Mouse (Mus musculus) layer of hippocampus, adult 2 months (tissue): ENCODE data around the gene Hspb6. TPM values are rescaled to one million over a fixed set of nuclear protein-coding genes. Genes with fewer than 3 reads are reported as not detected.
A peak's percentile ranks its signal among the peaks of the same experiment; 100 is the strongest.

Experiments used
- DNase-seq, 2 experiments: peaks; one replicate each; pipeline ENCODE4 v3.0.0; 2022; ENCODE audit warnings: low spot score in 2 of 2
- H3K27ac ChIP-seq: fragments of 200-600 bp; 2 replicates; pipeline ENCODE4 v1.8.1; 2022
- H3K4me3 ChIP-seq: fragments of 200-600 bp; 2 replicates; pipeline ENCODE4 v1.8.1; 2022; ENCODE audit warnings: mild to moderate bottlenecking
- CTCF ChIP-seq: fragments of 200-600 bp; conservative IDR thresholded peaks from 2 replicates; pipeline ENCODE4 v1.8.1; 2022; ENCODE audit warnings: antibody characterized with exemption, mild to moderate bottlenecking, moderate library complexity
- total RNA-seq, 2 experiments: library from RNA; stranded (reverse); gene quantifications; 2 replicates each; pipeline ENCODE4 v1.2.3; 2021

Hspb6 gene
- total RNA-seq, 2 experiments from 2014 or later = 2.7 to 4.8 TPM

DNA sequence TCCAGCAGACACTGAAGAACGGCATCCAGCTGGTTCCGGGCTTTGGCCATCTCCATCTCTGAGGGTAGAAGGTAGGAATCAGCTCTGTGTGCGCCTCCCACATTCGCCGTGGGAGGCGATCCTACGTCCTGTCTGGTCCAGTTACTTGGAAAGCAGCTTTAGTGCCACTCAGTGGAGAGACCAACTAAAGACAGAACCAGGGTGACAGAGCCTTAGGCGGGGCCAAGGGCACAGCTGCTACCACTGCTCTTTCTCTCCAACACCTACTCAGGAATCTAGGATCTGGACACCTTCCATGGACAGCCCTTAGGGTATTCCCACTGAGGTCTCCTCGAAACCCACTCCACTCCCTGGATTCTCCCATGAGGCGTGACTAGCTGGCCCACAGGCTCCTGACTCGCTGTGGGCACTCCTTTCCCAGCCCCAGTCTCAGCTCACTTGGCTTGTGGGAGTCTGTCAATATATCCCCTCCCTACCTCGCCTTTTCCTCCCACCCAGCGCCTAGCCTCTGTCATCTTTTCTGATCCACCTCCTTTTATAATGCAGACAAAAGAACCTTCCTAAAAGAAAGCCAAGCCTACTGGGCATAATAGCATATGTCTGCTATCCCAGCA, 6.0 kb downstream of the Hspb6 start:
- no peak for TF ChIP-seq CTCF
- Histone ChIP-seq H3K27ac (peak overlapping the region; percentile 92), H3K4me3 (peak overlapping the region; percentile 79)
- no peak for DNase-seq

DNA sequence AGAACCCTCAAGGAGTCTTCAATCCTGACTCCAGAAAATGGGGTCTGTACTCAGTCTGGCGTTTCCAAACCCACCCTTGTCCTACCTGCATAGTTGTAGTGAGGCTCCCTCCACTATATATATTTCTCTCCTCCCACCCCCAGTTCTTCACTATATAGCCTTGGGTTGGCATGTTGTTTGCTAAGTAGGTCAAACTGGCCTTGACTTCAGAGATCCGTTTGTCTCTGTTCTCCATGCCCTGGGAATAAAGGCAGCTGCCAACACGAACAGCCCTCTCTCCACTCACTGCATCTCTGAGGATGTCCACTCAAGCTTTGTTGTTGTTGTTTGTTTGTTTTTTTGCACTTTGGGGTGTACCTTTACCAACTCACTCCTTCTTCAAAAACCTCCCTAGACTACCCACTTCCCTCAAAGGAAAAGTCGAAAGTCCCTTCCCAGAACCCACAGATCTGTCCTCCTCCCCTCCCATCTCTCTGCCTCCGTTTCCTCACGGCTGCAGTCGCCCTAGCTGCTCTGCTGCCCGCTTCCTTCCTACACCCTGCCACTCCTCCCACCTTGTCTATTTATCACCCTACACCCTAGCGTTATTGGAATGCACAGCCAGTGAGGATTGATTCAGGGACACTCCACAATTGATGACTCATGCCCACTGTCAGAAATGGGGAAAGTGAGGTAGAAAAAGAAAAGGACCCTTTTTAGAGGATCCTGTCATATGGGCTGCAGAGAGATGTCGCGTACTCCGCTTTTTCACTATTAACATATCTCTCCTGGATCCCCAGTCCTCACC, 6.9 kb downstream of the Hspb6 start:
- peak overlapping the region; percentile 92 for H3K27ac ChIP-seq
- no peak for TF ChIP-seq CTCF
- DNase-seq = no peak
- H3K4me3 ChIP-seq = peak overlapping the region; percentile 79

DNA sequence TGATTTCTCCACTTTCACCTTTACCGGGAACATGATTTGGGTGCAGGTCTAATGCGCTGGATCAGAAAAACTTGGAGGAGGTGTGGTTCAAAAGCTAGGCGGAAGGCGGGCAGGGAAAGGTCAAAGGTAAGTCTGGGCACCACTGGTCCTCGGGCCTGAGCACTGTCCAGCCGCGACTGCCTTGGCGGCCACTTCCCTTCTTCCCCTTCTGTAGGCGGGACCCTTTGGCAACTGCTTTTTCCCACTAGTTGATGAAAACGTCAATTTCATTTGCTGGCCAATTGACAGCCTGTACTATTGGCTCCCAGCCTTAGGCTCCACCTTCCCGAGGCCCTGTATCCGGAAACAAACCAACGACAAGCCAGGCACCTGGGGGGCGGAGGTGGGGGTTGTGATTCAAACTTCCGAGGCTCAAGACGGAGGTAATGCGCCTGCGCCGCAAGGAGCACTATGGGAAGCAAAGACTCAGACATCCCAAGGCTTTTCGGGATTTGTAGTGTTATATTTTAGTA, 7.5 kb downstream of the Hspb6 start, which contains the start of gene Lin37:
Gene Lin37 (minus strand): TSS at position 396 of the 512 bp plus-strand sequence.
- TF ChIP-seq CTCF = 0 out of 2 replicates have a peak, but pooled peaks have one; percentile 21
- peak within 1 kb of the TSS; percentile 92 for H3K27ac ChIP-seq
- peak within 1 kb of the TSS; percentile 79 for H3K4me3 ChIP-seq
- DNase-seq = peak; percentile 97 to 100

- TF ChIP-seq CTCF = no peak
- DNase-seq = no peak
- peak overlapping the region; percentile 81 for H3K27ac ChIP-seq
- H3K4me3 ChIP-seq = peak overlapping the region; percentile 32; the same call in 1 of the 2 replicates
These were observed 8.3 kb downstream of the Hspb6 start for GRCm38 (mm10) chr7:30560296-30560695.

GRCm38 (mm10) chr7:30562526-30563116, 10.6 kb downstream of the Hspb6 start:
- peak overlapping the region; percentile 99 for H3K27ac ChIP-seq
- no peak for DNase-seq
- peak overlapping the region; percentile 93 for H3K4me3 ChIP-seq
- TF ChIP-seq CTCF = no peak

- Histone ChIP-seq H3K27ac (peak within 1 kb of the TSS; percentile 99), H3K4me3 (peak within 1 kb of the TSS; percentile 93)
- TF ChIP-seq CTCF = no peak
- peak; percentile 95 to 97 for DNase-seq
These were observed 11.3 kb downstream of the Hspb6 start, which contains the start of the genes U2af1l4, Gm49396 and Psenen for GRCm38 (mm10) chr7:30563117-30563905. Gene U2af1l4, plus strand, starts transcription at chr7:30563301. Gene Gm49396, plus strand, starts transcription at chr7:30563344. Gene Psenen, minus strand, starts transcription at chr7:30563627.

DNA sequence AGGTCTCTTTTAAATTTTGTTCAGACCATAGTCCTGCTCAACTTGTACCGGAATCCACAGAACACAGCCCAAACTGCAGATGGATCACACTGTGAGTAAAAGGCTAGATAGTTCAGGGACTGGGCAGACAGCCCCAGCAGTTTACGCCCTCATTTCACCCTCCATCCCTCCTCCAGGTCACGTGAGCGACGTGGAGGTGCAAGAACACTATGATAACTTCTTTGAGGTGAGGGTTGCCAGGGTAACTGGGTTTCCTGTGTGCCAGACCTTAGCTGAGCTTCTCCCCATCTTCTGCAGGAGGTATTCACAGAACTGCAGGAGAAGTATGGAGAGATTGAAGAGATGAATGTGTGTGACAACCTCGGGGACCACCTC, 11.9 kb downstream of the Hspb6 start:
- no peak for TF ChIP-seq CTCF
- DNase-seq = no peak
- Histone ChIP-seq H3K4me3 (peak overlapping the region; percentile 93), H3K27ac (peak overlapping the region; percentile 99)

- no peak for TF ChIP-seq CTCF
- Histone ChIP-seq H3K27ac (no peak within 1 kb of the TSS), H3K4me3 (no peak within 1 kb of the TSS)
- DNase-seq = no peak
These were observed 13.1 kb downstream of the Hspb6 start, which contains the start of gene Igflr1 for GRCm38 (mm10) chr7:30564970-30565571. Gene Igflr1, plus strand, starts transcription at chr7:30565427.

DNA sequence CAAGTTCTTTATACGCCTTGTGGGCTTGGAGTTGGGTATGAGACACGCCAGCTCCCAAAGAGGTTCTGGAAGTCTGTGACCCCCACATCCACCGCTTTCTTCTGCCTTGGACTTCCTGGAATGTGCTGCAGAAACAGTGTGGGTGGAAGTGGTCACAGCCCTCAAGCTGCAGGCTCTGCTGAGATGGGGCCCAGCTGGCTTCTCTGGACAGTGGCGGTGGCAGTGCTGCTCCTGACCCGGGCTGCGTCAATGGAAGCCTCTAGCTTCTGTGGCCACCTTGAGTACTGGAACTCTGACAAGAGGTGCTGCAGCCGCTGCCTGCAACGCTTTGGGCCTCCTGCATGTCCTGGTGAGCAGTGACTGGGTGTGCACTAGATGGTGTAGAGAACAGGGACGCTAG, 14.1 kb downstream of the Hspb6 start:
- Histone ChIP-seq H3K27ac (no peak overlapping the region), H3K4me3 (no peak overlapping the region)
- TF ChIP-seq CTCF = no peak
- no peak for DNase-seq

DNA sequence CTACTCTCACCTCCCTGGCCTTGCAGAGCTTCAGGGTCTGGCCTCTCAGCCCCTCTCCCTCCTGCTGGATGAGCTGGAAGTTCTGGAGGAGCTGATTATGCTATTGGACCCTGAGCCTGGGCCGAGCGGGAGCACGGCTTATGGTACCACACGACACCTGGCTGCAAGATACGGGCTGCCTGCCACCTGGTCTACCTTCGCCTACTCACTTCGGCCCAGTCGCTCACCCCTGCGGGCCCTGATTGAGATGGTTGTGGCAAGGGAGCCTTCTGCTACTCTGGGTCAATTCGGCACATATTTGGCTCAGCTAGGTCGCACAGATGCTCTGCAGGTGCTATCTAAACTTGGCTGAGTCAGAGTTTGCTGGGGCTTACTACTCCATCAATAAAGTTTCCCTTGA, 15.6 kb downstream of the Hspb6 start:
- no peak for TF ChIP-seq CTCF
- no peak overlapping the region for H3K27ac ChIP-seq
- no peak overlapping the region for H3K4me3 ChIP-seq
- DNase-seq = no peak

DNA sequence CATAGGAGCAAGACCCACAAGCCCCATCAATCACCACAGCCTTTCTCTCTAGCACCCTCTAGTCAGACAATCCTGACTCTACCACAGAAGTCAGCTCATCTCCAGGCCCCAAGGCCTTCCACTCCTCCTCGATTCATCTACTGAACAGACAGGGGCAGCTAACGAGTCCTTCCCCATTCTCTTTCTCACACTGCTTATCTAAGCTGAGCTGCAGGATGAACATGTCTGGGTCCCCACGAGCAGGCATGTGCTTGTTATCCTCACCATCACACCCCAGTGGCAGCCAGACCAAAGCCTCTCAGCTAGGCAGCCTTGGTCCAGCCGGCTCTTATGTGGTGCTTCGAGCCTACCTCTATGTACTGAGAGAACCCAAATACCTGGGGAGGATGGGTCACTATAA, 20.4 kb downstream of the Hspb6 start:
- no peak for DNase-seq
- H3K27ac ChIP-seq = no peak overlapping the region
- TF ChIP-seq CTCF = no peak
- no peak overlapping the region for H3K4me3 ChIP-seq

- no peak for DNase-seq
- Histone ChIP-seq H3K27ac (no peak overlapping the region), H3K4me3 (no peak overlapping the region)
- TF ChIP-seq CTCF = no peak
These were observed 21.0 kb downstream of the Hspb6 start for GRCm38 (mm10) chr7:30572969-30573368.
